ENCODE assay signal across 18 mouse cellular contexts in genomic region chr1:167790688-167791087, GRCm38 (mm10).
"Had no signal": no experiment of that assay in that cellular context is flagged by ENCODE, and none has a peak within 500 bp of the region (broad histone marks: within the 10 kb centered on the region; RNA-seq: fewer than 3 reads in every experiment).

No protein-coding gene starts in this region.

- ATAC-seq: liver, embryonic 12.5 days; midbrain, embryonic 16.5 days had no signal

- H3K9me3 ChIP-seq: liver, embryonic 12.5 days; midbrain, embryonic 10.5 days; midbrain, embryonic 12.5 days; neural tube, embryonic 13.5 days; neural tube, embryonic 15.5 days had no signal

- H3K4me2 ChIP-seq: liver, embryonic 12.5 days; midbrain, embryonic 12.5 days; neural tube, embryonic 13.5 days; neural tube, embryonic 15.5 days had no signal

- H3K27ac ChIP-seq: liver, embryonic 12.5 days; liver, embryonic 14.5 days; midbrain, embryonic 10.5 days; midbrain, embryonic 12.5 days; neural tube, embryonic 13.5 days; neural tube, embryonic 15.5 days had no signal

- H3K4me3 ChIP-seq: liver, embryonic 12.5 days; midbrain, embryonic 10.5 days; midbrain, embryonic 12.5 days; myocyte; neural tube, embryonic 13.5 days; neural tube, embryonic 15.5 days had no signal

- H3K9ac ChIP-seq: liver, embryonic 12.5 days; liver, embryonic 14.5 days; midbrain, embryonic 12.5 days; neural tube, embryonic 13.5 days; neural tube, embryonic 15.5 days had no signal

- H3K4me1 ChIP-seq: liver, embryonic 12.5 days; midbrain, embryonic 12.5 days had no signal

- H3K36me3 ChIP-seq: liver, embryonic 12.5 days; midbrain, embryonic 10.5 days; midbrain, embryonic 12.5 days; neural tube, embryonic 13.5 days; neural tube, embryonic 15.5 days had no signal

- DNase-seq: lung, adult 18-20 months; midbrain, embryonic 14.5 days; retina, postnatal 1 day; right cerebral cortex, adult 18-20 months; right cerebral cortex, postnatal 25 days; right cerebral cortex, postnatal 4 days; spleen, adult 18-20 months; thymus, adult 18-20 months; thymus, postnatal 14 days; thymus, postnatal 36 days had no signal
